Mouse (Mus musculus): ENCODE data around the gene Nebl. TPM values are rescaled to one million over a fixed set of nuclear protein-coding genes. Genes with fewer than 3 reads are reported as not detected.

Gene Nebl
- polyA plus RNA-seq, 1 experiment from 2014 or later: 2.7 TPM

GRCm38 (mm10) chr2:17524205-17524978 is 206.9 kb downstream of the Nebl start:
- Histone ChIP-seq H3K9me3 (ENCODE audit: control insufficient read depth, low read length) (no peaks in the 10 kb centered on the region), H3K4me2 (no peak overlapping the region), H3K27ac (ENCODE audit: low read depth, low read length) (no peak overlapping the region), H3K9ac (ENCODE audit: low read length) (no peak overlapping the region), H3K4me3 (ENCODE audit: low read depth, low read length) (no peak overlapping the region), H3K4me1 (ENCODE audit: control insufficient read depth, insufficient read depth, low read length) (no peaks in the 10 kb centered on the region), H3K27me3 (ENCODE audit: control insufficient read depth, insufficient read depth, low read length) (no peaks in the 10 kb centered on the region), H3K36me3 (ENCODE audit: control insufficient read depth, insufficient read depth, low read length) (no peaks in the 10 kb centered on the region)
- DNase-seq (ENCODE audit: low spot score, missing footprints) (no peak), ATAC-seq (ENCODE audit: low FRiP score) (no peak)
- WGBS: 52% methylated on average over 10 of the region's 10 CpGs

GRCm38 (mm10) chr2:17523791-17524190 is 207.5 kb downstream of the Nebl start:
- ATAC-seq (ENCODE audit: low FRiP score) (no peak), DNase-seq (ENCODE audit: low spot score, missing footprints) (no peak)
- H3K4me1 ChIP-seq (ENCODE audit: control insufficient read depth, insufficient read depth, low read length): no peaks in the 10 kb centered on the region
- no peaks in the 10 kb centered on the region for H3K27me3 ChIP-seq (ENCODE audit: control insufficient read depth, insufficient read depth, low read length)
- H3K36me3 ChIP-seq (ENCODE audit: control insufficient read depth, insufficient read depth, low read length): no peaks in the 10 kb centered on the region
- WGBS: 43% methylated on average over 4 of the region's 4 CpGs
- no peak overlapping the region for H3K27ac ChIP-seq (ENCODE audit: low read depth, low read length)
- no peak overlapping the region for H3K4me3 ChIP-seq (ENCODE audit: low read depth, low read length)
- no peak overlapping the region for H3K4me2 ChIP-seq
- H3K9me3 ChIP-seq (ENCODE audit: control insufficient read depth, low read length): no peaks in the 10 kb centered on the region
- no peak overlapping the region for H3K9ac ChIP-seq (ENCODE audit: low read length)

- Histone ChIP-seq H3K9ac (ENCODE audit: low read length) (no peak overlapping the region), H3K4me2 (no peak overlapping the region), H3K27me3 (ENCODE audit: control insufficient read depth, insufficient read depth, low read length) (no peaks in the 10 kb centered on the region), H3K9me3 (ENCODE audit: control insufficient read depth, low read length) (no peaks in the 10 kb centered on the region), H3K4me1 (ENCODE audit: control insufficient read depth, insufficient read depth, low read length) (no peaks in the 10 kb centered on the region), H3K36me3 (ENCODE audit: control insufficient read depth, insufficient read depth, low read length) (no peaks in the 10 kb centered on the region), H3K4me3 (ENCODE audit: low read depth, low read length) (no peak overlapping the region), H3K27ac (ENCODE audit: low read depth, low read length) (no peak overlapping the region)
- DNase-seq (ENCODE audit: low spot score, missing footprints) (no peak), ATAC-seq (ENCODE audit: low FRiP score) (no peak)
- WGBS: 93% methylated on average over 2 of the region's 2 CpGs
Measured at GRCm38 (mm10) chr2:17515686-17516085, 215.6 kb downstream of the Nebl start.

GRCm38 (mm10) chr2:17514765-17515164 is 216.5 kb downstream of the Nebl start:
- Histone ChIP-seq H3K27ac (ENCODE audit: low read depth, low read length) (no peak overlapping the region), H3K27me3 (ENCODE audit: control insufficient read depth, insufficient read depth, low read length) (no peaks in the 10 kb centered on the region), H3K4me1 (ENCODE audit: control insufficient read depth, insufficient read depth, low read length) (no peaks in the 10 kb centered on the region), H3K4me2 (no peak overlapping the region), H3K9me3 (ENCODE audit: control insufficient read depth, low read length) (no peaks in the 10 kb centered on the region), H3K9ac (ENCODE audit: low read length) (no peak overlapping the region), H3K4me3 (ENCODE audit: low read depth, low read length) (no peak overlapping the region), H3K36me3 (ENCODE audit: control insufficient read depth, insufficient read depth, low read length) (no peaks in the 10 kb centered on the region)
- DNase-seq (ENCODE audit: low spot score, missing footprints) (no peak), ATAC-seq (ENCODE audit: low FRiP score) (no peak)
- 61% methylated on average over 12 of the region's 12 CpGs for WGBS

- H3K9ac ChIP-seq (ENCODE audit: low read length): no peak overlapping the region
- no peaks in the 10 kb centered on the region for H3K27me3 ChIP-seq (ENCODE audit: control insufficient read depth, insufficient read depth, low read length)
- no peaks in the 10 kb centered on the region for H3K36me3 ChIP-seq (ENCODE audit: control insufficient read depth, insufficient read depth, low read length)
- H3K4me2 ChIP-seq: no peak overlapping the region
- no peaks in the 10 kb centered on the region for H3K4me1 ChIP-seq (ENCODE audit: control insufficient read depth, insufficient read depth, low read length)
- ATAC-seq (ENCODE audit: low FRiP score) (no peak), DNase-seq (ENCODE audit: low spot score, missing footprints) (peak; percentile 59)
- no peaks in the 10 kb centered on the region for H3K9me3 ChIP-seq (ENCODE audit: control insufficient read depth, low read length)
- no peak overlapping the region for H3K4me3 ChIP-seq (ENCODE audit: low read depth, low read length)
- WGBS: 54% methylated on average over 1 of the region's 1 CpGs
- H3K27ac ChIP-seq (ENCODE audit: low read depth, low read length): no peak overlapping the region
Measured at GRCm38 (mm10) chr2:17509942-17510341, 221.3 kb downstream of the Nebl start.

GRCm38 (mm10) chr2:17507362-17507761 is 223.9 kb downstream of the Nebl start:
- DNase-seq (ENCODE audit: low spot score, missing footprints) (no peak), ATAC-seq (ENCODE audit: low FRiP score) (no peak)
- H3K36me3 ChIP-seq (ENCODE audit: control insufficient read depth, insufficient read depth, low read length): no peaks in the 10 kb centered on the region
- WGBS: 85% methylated on average over 2 of the region's 2 CpGs
- no peak overlapping the region for H3K4me2 ChIP-seq
- no peaks in the 10 kb centered on the region for H3K9me3 ChIP-seq (ENCODE audit: control insufficient read depth, low read length)
- H3K27ac ChIP-seq (ENCODE audit: low read depth, low read length): no peak overlapping the region
- H3K4me1 ChIP-seq (ENCODE audit: control insufficient read depth, insufficient read depth, low read length): no peaks in the 10 kb centered on the region
- no peak overlapping the region for H3K4me3 ChIP-seq (ENCODE audit: low read depth, low read length)
- no peak overlapping the region for H3K9ac ChIP-seq (ENCODE audit: low read length)
- H3K27me3 ChIP-seq (ENCODE audit: control insufficient read depth, insufficient read depth, low read length): no peaks in the 10 kb centered on the region

GRCm38 (mm10) chr2:17504115-17504774 is 227.0 kb downstream of the Nebl start:
- H3K27me3 ChIP-seq (ENCODE audit: control insufficient read depth, insufficient read depth, low read length): no peaks in the 10 kb centered on the region
- no peak overlapping the region for H3K27ac ChIP-seq (ENCODE audit: low read depth, low read length)
- no peaks in the 10 kb centered on the region for H3K9me3 ChIP-seq (ENCODE audit: control insufficient read depth, low read length)
- no peak overlapping the region for H3K4me3 ChIP-seq (ENCODE audit: low read depth, low read length)
- no peaks in the 10 kb centered on the region for H3K36me3 ChIP-seq (ENCODE audit: control insufficient read depth, insufficient read depth, low read length)
- no peak for ATAC-seq (ENCODE audit: low FRiP score)
- H3K4me1 ChIP-seq (ENCODE audit: control insufficient read depth, insufficient read depth, low read length): no peaks in the 10 kb centered on the region
- H3K9ac ChIP-seq (ENCODE audit: low read length): no peak overlapping the region
- DNase-seq (ENCODE audit: low spot score, missing footprints): peak; percentile 17
- 88% methylated on average over 6 of the region's 6 CpGs for WGBS
- H3K4me2 ChIP-seq: no peak overlapping the region

- Histone ChIP-seq H3K27me3 (ENCODE audit: control insufficient read depth, insufficient read depth, low read length) (no peaks in the 10 kb centered on the region), H3K9me3 (ENCODE audit: control insufficient read depth, low read length) (no peaks in the 10 kb centered on the region), H3K9ac (ENCODE audit: low read length) (no peak overlapping the region), H3K4me1 (ENCODE audit: control insufficient read depth, insufficient read depth, low read length) (no peaks in the 10 kb centered on the region), H3K27ac (ENCODE audit: low read depth, low read length) (no peak overlapping the region), H3K4me2 (no peak overlapping the region), H3K36me3 (ENCODE audit: control insufficient read depth, insufficient read depth, low read length) (no peaks in the 10 kb centered on the region), H3K4me3 (ENCODE audit: low read depth, low read length) (no peak overlapping the region)
- WGBS: 84% methylated on average over 3 of the region's 3 CpGs
- ATAC-seq (ENCODE audit: low FRiP score) (no peak), DNase-seq (ENCODE audit: low spot score, missing footprints) (no peak)
Measured at GRCm38 (mm10) chr2:17501075-17501474, 230.2 kb downstream of the Nebl start.

- ATAC-seq (ENCODE audit: low FRiP score) (no peak), DNase-seq (ENCODE audit: low spot score, missing footprints) (no peak)
- Histone ChIP-seq H3K4me1 (ENCODE audit: control insufficient read depth, insufficient read depth, low read length) (no peaks in the 10 kb centered on the region), H3K4me3 (ENCODE audit: low read depth, low read length) (no peak overlapping the region), H3K27me3 (ENCODE audit: control insufficient read depth, insufficient read depth, low read length) (no peaks in the 10 kb centered on the region), H3K9me3 (ENCODE audit: control insufficient read depth, low read length) (no peaks in the 10 kb centered on the region), H3K9ac (ENCODE audit: low read length) (no peak overlapping the region), H3K27ac (ENCODE audit: low read depth, low read length) (no peak overlapping the region), H3K4me2 (no peak overlapping the region), H3K36me3 (ENCODE audit: control insufficient read depth, insufficient read depth, low read length) (no peaks in the 10 kb centered on the region)
- WGBS: 89% methylated on average over 6 of the region's 6 CpGs
Measured at GRCm38 (mm10) chr2:17465517-17466174, 265.6 kb downstream of the Nebl start.
